Mouse (Mus musculus) MEL (cell line): ENCODE measurements around the gene Peli2. TPM values are rescaled to one million over a fixed set of nuclear protein-coding genes. Genes with fewer than 3 reads are reported as not detected.

ENCODE experiments used
- DNase-seq: peaks from one replicate; pipeline ENCODE4 v3.0.0; 2011; ENCODE audit warnings: low read depth, low spot score
- H3K27ac ChIP-seq: 2 replicates; pipeline ENCODE4 v1.5.1; 2012; ENCODE audit warnings: low read depth, mild to moderate bottlenecking, control low read depth, low read length, moderate library complexity; ENCODE audit not compliant: control insufficient read depth
- H3K27me3 ChIP-seq, 2 experiments: fragments of 150-350 bp in 1 of 2; sonication (generic) in 1 of 2; 2 replicates each; pipeline ENCODE4 v1.6.1; 2012; ENCODE audit warnings: low read length in 2 of 2, mild to moderate bottlenecking in 2 of 2, improper control_type of control experiment in 1 of 2, moderate library complexity in 1 of 2; ENCODE audit not compliant: insufficient read depth in 2 of 2, control insufficient read depth in 1 of 2
- H3K36me3 ChIP-seq, 2 experiments: 2 replicates each; pipeline ENCODE4 v1.6.1; 2012 to 2014; ENCODE audit warnings: low read length in 2 of 2, improper control_type of control experiment in 1 of 2, inconsistent platforms in 1 of 2, mild to moderate bottlenecking in 1 of 2; ENCODE audit not compliant: insufficient read depth in 2 of 2, control insufficient read depth in 1 of 2
- H3K4me1 ChIP-seq, 2 experiments: fragments of 150-350 bp in 1 of 2; sonication (generic) in 1 of 2; 2 replicates each; pipeline ENCODE4 v1.6.1; 2012; ENCODE audit warnings: low read length in 2 of 2, improper control_type of control experiment in 1 of 2, mild to moderate bottlenecking in 1 of 2; ENCODE audit not compliant: insufficient read depth in 2 of 2, control insufficient read depth in 1 of 2
- H3K4me3 ChIP-seq, 2 experiments: fragments of 150-350 bp in 1 of 2; sonication (generic) in 1 of 2; 2 replicates each; pipeline ENCODE4 v1.5.1; 2012; ENCODE audit warnings: low read depth in 2 of 2, low read length in 2 of 2, mild to moderate bottlenecking in 2 of 2, moderate library complexity in 2 of 2, control low read depth in 1 of 2, improper control_type of control experiment in 1 of 2; ENCODE audit not compliant: control insufficient read depth in 1 of 2, insufficient read depth in 1 of 2
- H3K79me2 ChIP-seq: 2 replicates; pipeline ENCODE4 v1.6.1; 2012; ENCODE audit warnings: mild to moderate bottlenecking, low read length, moderate library complexity; ENCODE audit not compliant: control insufficient read depth, poor library complexity, insufficient read depth
- H3K9ac ChIP-seq: 2 replicates; pipeline ENCODE4 v1.6.1; 2012; ENCODE audit warnings: low read depth, mild to moderate bottlenecking, control low read depth, low read length, moderate library complexity; ENCODE audit not compliant: control insufficient read depth, poor library complexity, severe bottlenecking
- H3K9me3 ChIP-seq: fragments of 150-350 bp; sonication (generic); replicated peaks from 2 replicates; pipeline ENCODE4 v1.6.1; 2012; ENCODE audit warnings: mild to moderate bottlenecking, low read length, improper control_type of control experiment, moderate library complexity; ENCODE audit not compliant: insufficient read depth
- CHD1 ChIP-seq: IDR thresholded peaks from 2 replicates; pipeline ENCODE4 v1.6.1; 2012; ENCODE audit warnings: low read depth, mild to moderate bottlenecking, inconsistent platforms, low read length, improper control_type of control experiment
- CHD2 ChIP-seq: IDR thresholded peaks from 2 replicates; pipeline ENCODE4 v1.6.1; 2011; ENCODE audit warnings: low read length, improper control_type of control experiment
- CTCF ChIP-seq, 3 experiments: IDR thresholded peaks in 2 of 3; conservative IDR thresholded peaks in 1 of 3; 2 replicates each; pipeline ENCODE4 v1.5.1; 2011 to 2012; ENCODE audit warnings: low read length in 3 of 3, low read depth in 2 of 3, mild to moderate bottlenecking in 2 of 3, improper control_type of control experiment in 1 of 3, inconsistent platforms in 1 of 3, mixed read lengths in 1 of 3, moderate library complexity in 1 of 3; ENCODE audit not compliant: control insufficient read depth in 1 of 3, insufficient read depth in 1 of 3, poor library complexity in 1 of 3, severe bottlenecking in 1 of 3
- EP300 ChIP-seq, 2 experiments: IDR thresholded peaks; 2 replicates each; pipeline ENCODE4 v1.6.1; 2011; ENCODE audit warnings: improper control_type of control experiment in 2 of 2, low read length in 2 of 2, low read depth in 1 of 2, mild to moderate bottlenecking in 1 of 2
- GABPA ChIP-seq: IDR thresholded peaks from 2 replicates; pipeline ENCODE4 v1.6.1; 2012; ENCODE audit warnings: low read depth, mild to moderate bottlenecking, inconsistent platforms, low read length, improper control_type of control experiment, moderate library complexity
- GATA1 ChIP-seq: IDR thresholded peaks from 2 replicates; pipeline ENCODE4 v1.6.1; 2011; ENCODE audit warnings: low read depth, low read length, improper control_type of control experiment
- HCFC1 ChIP-seq: IDR thresholded peaks from 2 replicates; pipeline ENCODE4 v1.6.1; 2012; ENCODE audit warnings: low read depth, mild to moderate bottlenecking, inconsistent platforms, low read length, improper control_type of control experiment, moderate library complexity
- JUND ChIP-seq: IDR thresholded peaks from 2 replicates; pipeline ENCODE4 v1.6.1; 2011; ENCODE audit warnings: low read depth, mild to moderate bottlenecking, improper control_type of control experiment, low read length
- KAT2A ChIP-seq: conservative IDR thresholded peaks from 2 replicates; pipeline ENCODE4 v1.6.1; 2012; ENCODE audit warnings: low read depth, low read length, improper control_type of control experiment, inconsistent platforms
- MAX ChIP-seq: IDR thresholded peaks from 2 replicates; pipeline ENCODE4 v1.6.1; 2011; ENCODE audit warnings: low read length, improper control_type of control experiment
- MAZ ChIP-seq: IDR thresholded peaks from 2 replicates; pipeline ENCODE4 v1.6.1; 2012; ENCODE audit warnings: low read depth, mild to moderate bottlenecking, inconsistent platforms, low read length, improper control_type of control experiment
- MXI1 ChIP-seq: IDR thresholded peaks from 2 replicates; pipeline ENCODE4 v1.6.1; 2011; ENCODE audit warnings: mild to moderate bottlenecking, low read depth, low read length, improper control_type of control experiment
- MYC ChIP-seq: IDR thresholded peaks from 2 replicates; pipeline ENCODE4 v1.6.1; 2011; ENCODE audit warnings: low read depth, mild to moderate bottlenecking, low read length, improper control_type of control experiment, moderate library complexity
- NELFE ChIP-seq: IDR thresholded peaks from 2 replicates; pipeline ENCODE4 v1.6.1; 2011; ENCODE audit warnings: low read depth, low read length, improper control_type of control experiment
- NRF1 ChIP-seq: IDR thresholded peaks from 2 replicates; pipeline ENCODE4 v1.6.1; 2014; ENCODE audit warnings: low read depth, mild to moderate bottlenecking, inconsistent platforms, low read length, improper control_type of control experiment, moderate library complexity; ENCODE audit not compliant: poor library complexity, insufficient read depth, severe bottlenecking
- POLR2AphosphoS2 ChIP-seq: IDR thresholded peaks from 2 replicates; pipeline ENCODE4 v1.6.1; 2011; ENCODE audit warnings: low read length, improper control_type of control experiment
- POLR2AphosphoS5 ChIP-seq: IDR thresholded peaks from 2 replicates; pipeline ENCODE4 v1.6.1; 2012; ENCODE audit warnings: low read depth, borderline replicate concordance, mild to moderate bottlenecking, inconsistent platforms, low read length, moderate library complexity, mixed read lengths
- RAD21 ChIP-seq: IDR thresholded peaks from 2 replicates; pipeline ENCODE4 v1.6.1; 2011; ENCODE audit warnings: mild to moderate bottlenecking, low read depth, low read length, improper control_type of control experiment
- RCOR1 ChIP-seq: IDR thresholded peaks from 2 replicates; pipeline ENCODE4 v1.6.1; 2012; ENCODE audit warnings: low read depth, mild to moderate bottlenecking, inconsistent platforms, low read length, improper control_type of control experiment
- SMC3 ChIP-seq: IDR thresholded peaks from 2 replicates; pipeline ENCODE4 v1.6.1; 2011; ENCODE audit warnings: low read depth, low read length, improper control_type of control experiment
- TAL1 ChIP-seq: IDR thresholded peaks from 2 replicates; pipeline ENCODE4 v1.6.1; 2012; ENCODE audit warnings: mild to moderate bottlenecking, inconsistent platforms, low read length, moderate library complexity, mixed read lengths
- TBP ChIP-seq: IDR thresholded peaks from 2 replicates; pipeline ENCODE4 v1.8.0; 2011; ENCODE audit warnings: low read depth, low read length, improper control_type of control experiment
- UBTF ChIP-seq: IDR thresholded peaks from 2 replicates; pipeline ENCODE4 v1.6.1; 2012; ENCODE audit warnings: low read depth, mild to moderate bottlenecking, inconsistent platforms, low read length, improper control_type of control experiment, moderate library complexity, borderline replicate concordance; ENCODE audit not compliant: insufficient read depth
- USF1 ChIP-seq: IDR thresholded peaks from 2 replicates; pipeline ENCODE4 v1.6.1; 2014; ENCODE audit warnings: low read depth, mild to moderate bottlenecking, inconsistent platforms, low read length, improper control_type of control experiment, moderate library complexity
- USF2 ChIP-seq, 2 experiments: IDR thresholded peaks; 2 replicates each; pipeline ENCODE4 v1.6.1; 2011 to 2012; ENCODE audit warnings: improper control_type of control experiment in 2 of 2, low read length in 2 of 2, borderline replicate concordance in 1 of 2, inconsistent platforms in 1 of 2, low read depth in 1 of 2, mild to moderate bottlenecking in 1 of 2; ENCODE audit not compliant: insufficient read depth in 1 of 2
- ZC3H11A ChIP-seq: IDR thresholded peaks from 2 replicates; pipeline ENCODE4 v1.6.1; 2012; ENCODE audit warnings: low read depth, mild to moderate bottlenecking, inconsistent platforms, low read length, improper control_type of control experiment
- ZNF384 ChIP-seq: IDR thresholded peaks from 2 replicates; pipeline ENCODE4 v1.6.1; 2012; ENCODE audit warnings: low read depth, mild to moderate bottlenecking, inconsistent platforms, low read length, improper control_type of control experiment
- polyA plus RNA-seq, 2 experiments: library from polyadenylated mRNA; stranded (reverse) in 1 of 2; unstranded in 1 of 2; fragments of >175 nt in 1 of 2; fragments of >200 nt in 1 of 2; gene quantifications; 2 replicates each; pipeline versions ENCODE4 v1.2.1 to v1.2.4; 2012; ENCODE audit warnings: low replicate concordance in 2 of 2, low read depth in 1 of 2; ENCODE audit not compliant: insufficient read length in 2 of 2, insufficient read depth in 1 of 2, missing spikeins in 1 of 2
- total RNA-seq: library from RNA; depleted of rRNA; stranded (reverse); fragments of 300-350 nt; gene quantifications from 2 replicates; pipeline ENCODE4 v1.2.3, GENCODE M21; 2012

The Peli2 gene
- total and polyA plus RNA-seq, 3 experiments, result not detected

DNA sequence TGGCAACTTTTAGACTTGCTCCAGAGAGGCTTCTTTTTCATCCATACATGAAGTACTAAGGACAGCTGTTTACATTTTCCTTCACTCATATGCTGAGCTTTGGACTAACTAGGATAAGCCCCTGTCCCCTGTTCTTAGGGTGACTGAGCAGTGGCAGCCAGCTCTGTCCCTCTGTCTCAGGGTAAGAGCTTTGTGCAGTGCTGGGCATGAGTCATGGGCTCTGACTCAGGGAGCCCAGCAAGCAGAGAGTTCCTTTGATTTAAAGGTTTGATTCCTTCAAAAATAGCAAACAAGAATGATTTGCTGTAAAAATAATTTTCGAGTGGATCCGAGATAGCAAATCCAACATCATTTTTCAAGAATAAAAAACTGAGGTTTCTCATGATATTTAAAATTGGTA is 128.8 kb downstream of the Peli2 start:
- H3K9ac ChIP-seq, result no peak overlapping the region
- TF ChIP-seq ZNF384 (no peak), NELFE (no peak), CHD2 (no peak), KAT2A (no peak), HCFC1 (no peak), SMC3 (no peak), USF1 (no peak), POLR2AphosphoS5 (no peak), MAX (no peak), UBTF (no peak), GATA1 (no peak)
- no peak overlapping the region for H3K27ac ChIP-seq
- H3K4me3 ChIP-seq, result no peak overlapping the region
- no peaks in the 10 kb centered on the region for H3K36me3 ChIP-seq
- no peak for DNase-seq
- no peaks in the 10 kb centered on the region for H3K9me3 ChIP-seq
- H3K79me2 ChIP-seq, result no peaks in the 10 kb centered on the region
- H3K4me1 ChIP-seq, result no peaks in the 10 kb centered on the region
- H3K27me3 ChIP-seq, result no peaks in the 10 kb centered on the region

DNA sequence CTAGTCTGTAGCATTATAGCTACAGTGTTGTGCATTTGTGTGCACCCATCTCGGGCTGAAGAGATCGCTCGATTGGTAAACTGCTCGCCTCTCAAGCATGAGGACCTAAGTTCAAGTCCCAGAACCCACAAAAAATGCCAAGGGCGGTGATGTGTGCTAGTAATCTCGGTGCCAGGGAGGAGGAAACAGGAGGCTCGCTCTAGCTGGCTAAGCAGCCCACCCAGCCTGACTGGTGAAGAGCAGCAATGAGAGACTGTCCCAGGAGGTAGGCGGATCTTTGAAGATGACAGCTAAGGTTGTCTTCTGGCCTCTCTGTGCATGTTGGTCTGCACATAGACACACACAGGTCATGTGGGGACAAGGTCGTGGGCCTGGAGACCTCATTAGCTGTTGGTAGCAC is 129.3 kb downstream of the Peli2 start:
- H3K36me3 ChIP-seq, result no peaks in the 10 kb centered on the region
- TF ChIP-seq RAD21, result no peak
- TF ChIP-seq ZC3H11A, result no peak
- no peak for TF ChIP-seq JUND
- TF ChIP-seq POLR2AphosphoS2, result no peak
- no peak for TF ChIP-seq EP300 (IDR thresholded peaks at IDR 0.05; ENCODE audit: low read depth in 1 of 2, low read length in 2 of 2)
- TF ChIP-seq CHD1, result no peak
- no peak for TF ChIP-seq TBP
- no peak for TF ChIP-seq NRF1
- TF ChIP-seq MXI1, result no peak
- no peak for TF ChIP-seq SMC3
- no peak for TF ChIP-seq ZNF384
- TF ChIP-seq USF2 (IDR thresholded peaks at IDR 0.05; ENCODE audit: borderline replicate concordance in 1 of 2, insufficient read depth in 1 of 2, low read depth in 1 of 2, low read length in 2 of 2), result no peak
- TF ChIP-seq HCFC1, result no peak
- no peak for TF ChIP-seq CTCF (IDR thresholded peaks at IDR 0.05 in 2 of 3, conservative IDR thresholded peaks at IDR 0.05 in 1 of 3; ENCODE audit: control insufficient read depth in 1 of 3, insufficient read depth in 1 of 3, low read depth in 2 of 3, low read length in 3 of 3, poor library complexity in 1 of 3, severe bottlenecking in 1 of 3)
- no peak for TF ChIP-seq GABPA
- no peak for TF ChIP-seq MAZ
- TF ChIP-seq TAL1, result no peak
- no peak for TF ChIP-seq MYC
- no peak for TF ChIP-seq RCOR1
- no peak overlapping the region for H3K27ac ChIP-seq
- H3K9ac ChIP-seq, result no peak overlapping the region
- no peak overlapping the region for H3K4me3 ChIP-seq
- no peaks in the 10 kb centered on the region for H3K9me3 ChIP-seq
- H3K27me3 ChIP-seq, result no peaks in the 10 kb centered on the region
- DNase-seq, result no peak
- H3K79me2 ChIP-seq, result no peaks in the 10 kb centered on the region
- no peaks in the 10 kb centered on the region for H3K4me1 ChIP-seq
